Comparison of ENCODE assay signal across 21 mouse cellular contexts in the genomic region with DNA sequence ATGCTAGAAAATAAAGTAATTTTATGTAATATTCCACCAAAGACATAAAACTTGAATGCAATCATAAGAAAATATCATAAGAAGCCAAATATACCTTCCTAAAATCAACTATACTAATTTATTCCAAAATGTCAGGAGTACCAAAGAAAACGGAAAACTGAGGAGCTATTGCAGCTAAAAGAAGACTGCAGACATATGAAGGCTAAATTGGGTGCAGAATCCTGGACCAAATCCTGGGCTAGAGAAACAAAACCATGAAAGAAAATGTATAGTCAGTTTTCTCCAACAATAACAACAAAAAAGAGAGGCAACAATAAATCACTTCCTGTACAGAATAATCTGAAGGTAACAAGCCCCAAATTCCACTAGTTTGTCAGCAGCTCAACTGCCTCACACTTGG.
"Had no signal": no experiment of that assay in that cellular context is flagged by ENCODE, and none has a peak within 500 bp of the region (broad histone marks: within the 10 kb centered on the region; RNA-seq: fewer than 3 reads in every experiment).

No protein-coding gene starts in this region.

- DNase-seq: cerebellum, adult 8-10 months; cerebellum, adult 9-10 months; cerebellum, adult 9-11 months; cerebellum, postnatal 10 days; cerebellum, postnatal 14 days; cerebellum, postnatal 25 days; cerebellum, postnatal 36 days; embryo, embryonic 11 days; forebrain, postnatal 0 days; gastrocnemius, adult 2 months; gastrocnemius, postnatal 10 days; gastrocnemius, postnatal 14 days; gastrocnemius, postnatal 25 days; gastrocnemius, postnatal 36 days; heart, adult 11 months; heart, adult 18-20 months; heart, adult 2 months had no signal

- ATAC-seq: forebrain, embryonic 13.5 days; forebrain, embryonic 14.5 days; forebrain, embryonic 15.5 days; forebrain, embryonic 16.5 days; forebrain, postnatal 0 days had no signal
